Mouse (Mus musculus) cerebellum, postnatal 14 days (tissue): Measurements from ENCODE around the gene Scly.

Source experiments
- DNase-seq, 2 experiments: peaks; one replicate each; pipeline ENCODE4 v3.0.0; 2021; ENCODE audit warnings: mixed read lengths in 2 of 2

Scly gene

DNA sequence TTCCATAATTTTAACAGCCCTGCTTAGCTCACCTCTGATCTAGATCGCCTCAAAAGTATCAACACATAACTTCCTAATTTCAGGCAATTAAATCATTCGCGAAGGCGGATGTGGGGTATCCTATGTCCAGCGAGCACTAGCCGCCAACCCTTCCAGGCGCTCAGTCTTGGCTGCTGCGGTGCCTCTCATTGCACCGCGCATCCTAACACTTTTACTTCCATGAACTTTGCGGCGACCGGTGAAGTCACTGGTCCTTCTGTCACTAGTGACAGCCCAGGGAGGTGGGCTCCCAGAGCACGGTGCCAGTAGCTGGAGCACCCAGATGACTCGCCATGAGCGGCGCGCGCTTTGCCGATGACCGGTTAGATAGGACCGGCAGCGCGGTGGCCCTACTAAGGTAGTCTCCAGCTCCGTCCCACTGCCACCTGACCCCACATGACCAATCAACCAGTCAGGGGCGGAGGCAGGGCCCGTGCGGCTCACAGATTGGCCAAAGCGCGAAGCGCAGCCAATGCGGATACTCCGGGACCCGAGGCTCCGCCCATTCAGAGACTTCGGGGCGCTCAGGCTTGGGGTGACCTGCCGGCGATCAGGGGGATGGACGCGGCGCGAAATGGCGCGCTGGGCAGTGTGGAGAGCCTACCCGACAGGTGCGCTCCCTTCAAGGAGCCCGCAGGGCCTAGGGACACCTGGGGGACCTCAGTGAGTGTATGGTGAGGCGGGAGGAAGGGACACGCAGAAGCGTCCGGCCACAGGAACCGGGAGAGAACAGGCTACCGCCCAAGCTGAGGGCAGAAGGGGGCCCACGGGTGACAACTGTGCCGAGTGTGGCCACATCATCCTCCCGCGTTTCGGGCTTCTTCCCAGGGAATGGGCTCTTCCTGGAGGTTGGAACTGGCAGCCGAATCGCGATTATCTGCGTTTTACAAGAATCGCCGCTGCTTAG, at the start of gene Scly:
Scly (plus strand) TSS at position 540 of the 946 bp plus-strand sequence.
- peak; percentile 94 to 96 for DNase-seq

- DNase-seq: peak; percentile 15 to 20
Observed at GRCm38 (mm10) chr1:91248970-91249369, 49.2 kb upstream of the Scly start.

DNA sequence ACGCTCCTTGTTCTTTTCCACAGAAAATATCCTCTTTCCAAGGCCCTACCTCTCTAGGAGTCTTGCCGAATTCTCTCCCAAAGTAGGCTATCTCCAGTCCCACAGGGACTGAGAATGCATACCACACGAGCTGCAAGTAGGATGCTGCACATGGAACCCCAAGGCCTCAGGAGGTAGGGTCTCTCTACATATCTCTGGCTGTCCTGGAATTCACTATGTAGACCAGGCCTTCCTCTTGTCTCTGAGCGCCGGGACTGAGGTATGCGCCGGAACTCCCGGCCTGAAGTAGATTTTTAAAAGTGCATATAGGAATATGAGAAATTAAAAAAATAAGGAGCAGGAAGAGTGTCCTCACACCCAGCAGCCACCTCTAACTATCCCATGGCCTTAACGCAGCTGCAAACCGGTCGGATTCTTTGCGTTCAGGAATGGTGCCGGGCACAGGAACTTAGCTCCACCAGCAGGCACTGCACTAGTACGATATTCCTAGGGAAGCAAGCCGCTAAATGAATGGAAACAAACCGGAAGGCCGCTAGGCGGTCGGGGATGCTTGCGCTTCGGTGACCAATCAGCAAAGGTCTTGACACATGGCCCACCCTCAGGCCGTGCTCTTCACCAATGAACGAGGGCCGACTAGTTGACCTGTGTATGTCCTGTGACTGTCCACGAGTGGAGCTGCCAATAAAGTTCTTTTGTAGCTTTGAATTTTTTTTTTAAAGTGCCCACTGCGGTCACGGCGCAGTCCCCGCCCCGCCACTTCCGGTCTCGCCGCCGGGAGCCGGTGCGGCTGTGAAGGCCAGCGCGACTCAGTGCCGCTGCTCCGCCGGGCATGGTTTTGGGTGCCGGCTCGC, 48.3 kb upstream of the Scly start, which contains the start of gene Ube2f:
Ube2f (plus strand) TSS at position 741 of the 851 bp plus-strand sequence.
- DNase-seq: peak; percentile 94

GRCm38 (mm10) chr1:91250415-91251147, 47.6 kb upstream of the Scly start:
- peak; percentile 45 to 53 for DNase-seq

DNA sequence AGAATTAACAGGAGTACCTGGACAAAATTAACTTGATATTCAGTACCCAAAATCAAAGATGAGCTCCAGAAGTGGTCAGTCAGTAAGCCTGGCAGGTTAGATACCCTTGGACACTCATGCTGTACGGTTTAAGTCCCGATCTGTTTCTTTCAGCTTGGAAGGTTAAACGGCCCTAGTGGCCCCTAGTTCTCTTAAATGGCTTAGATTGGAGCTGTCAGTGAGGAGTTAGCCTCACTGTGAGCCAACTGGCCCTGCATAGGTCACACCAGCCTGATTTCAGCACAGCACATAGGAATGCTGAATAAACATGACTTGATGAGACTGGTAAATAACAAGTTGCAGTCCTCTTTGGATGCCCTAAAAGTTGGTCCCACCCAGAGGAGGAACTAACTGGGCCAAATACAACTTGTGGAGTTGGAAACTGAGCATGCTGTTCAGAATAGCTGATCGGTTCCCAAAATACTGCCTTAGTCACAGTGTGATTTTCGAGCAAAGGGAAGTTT, 46.9 kb upstream of the Scly start:
- peak in 1 of 2 experiments; percentile 22 for DNase-seq

DNA sequence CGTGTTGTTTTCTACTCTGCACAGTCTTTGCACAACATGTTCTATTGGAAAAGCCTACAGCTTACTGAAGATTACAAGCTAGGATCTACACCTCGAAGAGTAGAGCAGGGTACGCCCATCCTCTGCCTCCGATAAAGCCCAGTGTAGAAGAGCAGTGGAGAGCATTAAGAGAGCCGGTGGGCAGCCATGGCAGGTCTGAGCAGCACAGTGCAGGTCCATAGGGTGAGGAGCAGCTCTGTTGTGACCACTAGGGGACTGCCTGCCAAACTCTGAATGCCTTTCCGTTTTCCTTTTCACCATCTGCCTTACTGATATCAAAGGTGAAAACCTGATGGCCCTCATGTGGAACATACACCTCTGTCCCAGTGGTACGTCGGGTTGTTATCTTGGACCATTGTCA, 46.2 kb upstream of the Scly start:
- DNase-seq: no peak

- DNase-seq: no peak
Observed at GRCm38 (mm10) chr1:91257918-91258317, 40.2 kb upstream of the Scly start.

GRCm38 (mm10) chr1:91259794-91260193, 38.3 kb upstream of the Scly start:
- DNase-seq: no peak

DNA sequence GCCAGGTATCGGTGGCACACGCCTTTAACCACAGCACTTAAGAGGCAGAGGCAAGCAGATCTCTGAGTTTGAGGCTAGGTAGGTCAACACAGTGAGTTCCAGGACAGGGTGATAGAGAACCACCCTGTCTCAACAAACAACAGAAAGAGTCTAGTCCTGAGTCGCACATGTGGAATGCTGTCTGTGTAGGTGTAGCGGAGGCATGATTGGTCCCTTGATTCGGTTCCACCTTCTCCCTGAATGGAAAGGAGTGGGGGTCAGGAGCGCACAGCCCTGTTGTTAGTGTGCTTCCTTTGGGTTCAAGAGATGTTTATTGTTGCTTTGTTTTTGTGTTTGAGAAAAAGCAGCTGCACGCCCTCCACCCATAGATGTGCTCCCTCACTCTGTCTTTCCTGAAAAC, 35.6 kb upstream of the Scly start:
- DNase-seq: no peak

- DNase-seq: no peak
Observed at GRCm38 (mm10) chr1:91272260-91272659, 25.9 kb upstream of the Scly start.

DNA sequence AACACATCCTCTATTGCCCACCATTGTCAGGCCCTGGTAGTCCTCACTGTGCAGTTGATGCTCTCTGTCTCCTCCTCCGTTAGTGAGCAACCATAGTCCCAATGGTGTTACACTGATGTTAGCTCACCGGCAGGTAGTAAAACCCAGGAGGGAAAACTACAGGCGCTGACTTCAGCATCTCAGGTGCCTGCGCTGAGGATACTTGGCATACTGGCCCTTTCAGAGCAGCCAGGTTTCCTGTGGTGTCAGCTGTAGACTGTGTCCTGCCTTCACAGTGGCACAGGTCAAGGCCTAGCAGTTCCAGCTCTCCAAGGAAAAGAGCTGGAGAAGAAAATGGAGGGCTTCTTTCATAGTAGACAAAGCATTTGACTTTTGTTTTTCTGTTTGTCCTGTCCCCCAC, 21.6 kb upstream of the Scly start:
- no peak for DNase-seq

DNA sequence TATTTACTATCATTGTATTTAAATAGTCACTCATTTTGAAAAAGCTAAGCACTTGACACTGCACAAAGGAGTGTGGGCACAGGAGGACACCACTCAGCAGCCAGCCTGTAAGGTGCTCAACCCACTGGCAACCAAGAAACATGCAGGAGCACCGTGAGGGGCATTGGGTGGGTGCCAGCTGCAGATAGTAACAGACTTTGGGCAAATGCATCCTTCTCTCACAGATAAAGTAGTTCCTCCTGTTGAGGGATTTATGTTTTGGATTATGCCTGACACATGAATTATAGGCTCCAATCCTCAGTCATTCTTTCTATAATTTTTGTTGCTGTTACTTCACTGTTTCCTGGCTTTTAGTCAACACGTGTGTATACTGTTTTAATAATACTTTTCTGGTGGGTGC, 20.7 kb upstream of the Scly start:
- DNase-seq: no peak

DNA sequence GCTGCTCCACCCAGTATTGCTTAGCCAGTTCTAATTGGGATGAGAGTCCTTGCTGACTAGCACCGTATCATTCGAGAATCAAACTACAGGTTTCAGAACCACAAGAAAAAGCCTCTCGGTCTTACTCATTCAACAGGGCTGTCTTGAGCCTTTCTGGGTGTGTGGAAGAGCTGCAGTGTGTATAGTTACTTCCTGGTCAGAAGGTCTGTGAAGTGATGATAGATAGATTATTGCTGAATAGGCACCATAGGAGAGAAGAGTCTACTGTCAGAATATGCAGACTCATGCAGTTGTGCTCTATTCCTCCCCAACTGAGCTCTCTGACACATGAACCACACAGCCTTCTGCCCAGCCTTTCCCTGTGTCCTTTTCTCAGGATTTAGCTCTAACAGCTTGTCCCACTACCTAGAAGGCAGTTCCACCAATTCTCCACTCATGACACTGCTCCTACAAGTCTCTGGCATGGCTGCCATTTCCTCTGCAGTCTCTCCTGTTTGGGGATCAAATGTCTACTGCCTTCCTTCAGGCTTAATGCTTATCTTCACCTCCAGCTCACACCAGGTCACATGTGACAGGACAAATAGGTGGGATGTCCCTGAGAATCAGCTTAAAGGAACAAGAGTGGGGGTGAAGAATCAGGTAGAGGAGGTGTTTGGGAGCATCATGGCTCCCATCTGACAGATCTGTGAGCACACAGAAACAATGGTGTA, 19.6 kb upstream of the Scly start:
- DNase-seq: no peak

DNA sequence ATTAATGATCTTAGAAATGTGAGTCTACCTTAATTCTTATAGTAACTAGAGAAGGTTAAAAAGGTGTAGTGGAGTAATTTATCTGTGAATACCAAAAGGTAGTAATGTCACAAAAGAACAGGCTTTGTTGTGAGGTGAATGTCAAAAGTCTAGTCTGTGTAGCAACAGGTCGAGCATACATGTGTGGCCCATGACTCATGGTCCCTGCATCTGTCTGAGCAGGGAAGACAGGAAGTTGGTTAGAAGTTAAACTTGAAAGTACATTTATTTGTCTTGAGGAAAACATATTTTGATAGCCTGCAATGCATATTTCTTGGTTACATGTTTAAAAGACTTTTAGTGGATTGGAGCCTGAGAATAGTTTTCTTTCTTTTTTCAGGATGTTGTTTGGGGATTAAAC, 19.0 kb upstream of the Scly start:
- DNase-seq: no peak

- no peak for DNase-seq
Observed at GRCm38 (mm10) chr1:91282582-91282981, 15.6 kb upstream of the Scly start.

- no peak for DNase-seq
Observed at GRCm38 (mm10) chr1:91289375-91289774, 8.8 kb upstream of the Scly start.

- DNase-seq: no peak
Observed at GRCm38 (mm10) chr1:91292101-91292825, 5.9 kb upstream of the Scly start.

DNA sequence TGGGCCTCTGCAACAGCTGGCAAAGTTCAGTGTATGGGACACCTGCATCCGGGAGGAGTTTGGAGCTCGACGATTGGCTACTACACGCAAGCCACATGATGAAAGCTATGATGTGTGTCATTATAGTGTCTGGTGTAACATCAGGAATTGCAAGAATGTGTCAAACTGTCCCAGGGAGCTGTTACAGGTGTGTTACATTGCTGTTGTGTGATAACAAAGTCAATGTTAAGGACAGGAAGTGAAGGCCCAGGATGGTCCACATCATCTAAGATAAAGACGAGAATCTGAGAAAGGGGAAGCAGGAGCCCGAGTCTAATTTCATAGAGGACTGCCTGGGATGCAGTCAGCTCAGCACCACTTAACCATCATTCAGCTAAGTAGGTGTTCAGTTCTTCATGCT, 2.6 kb upstream of the Scly start:
- DNase-seq: no peak

DNA sequence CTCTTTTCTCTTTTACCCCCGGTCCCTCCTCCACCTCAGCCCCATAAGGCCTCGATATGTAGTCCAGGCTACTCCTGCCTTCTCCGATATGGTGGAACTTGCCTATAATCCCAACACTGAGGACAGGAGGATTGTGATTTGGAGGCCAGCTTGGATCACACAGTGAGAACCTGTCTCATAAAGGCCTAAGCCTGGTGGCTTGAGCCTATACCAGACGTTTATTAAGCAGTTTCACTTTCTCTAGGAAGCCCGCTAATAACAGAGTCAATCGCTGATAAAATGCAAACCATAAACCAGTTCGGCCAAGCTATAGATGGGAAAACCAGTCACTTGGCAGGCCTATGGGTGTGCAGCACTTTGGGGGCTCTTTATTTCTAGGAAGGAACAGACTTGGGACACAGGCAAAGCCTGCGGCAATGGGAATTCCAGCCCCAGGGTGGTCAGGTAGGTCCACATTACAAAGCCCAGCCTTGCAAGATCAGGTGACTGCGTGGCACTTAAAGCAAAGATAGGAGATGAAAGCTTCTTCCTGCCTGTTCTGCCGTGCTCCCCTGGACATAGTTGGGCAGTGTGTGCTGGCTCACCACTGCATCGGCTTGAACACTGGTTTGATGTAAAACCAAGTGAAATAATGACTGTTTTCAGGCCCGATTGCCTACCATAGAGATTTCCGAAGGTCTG, 1.0 kb downstream of the Scly start:
- DNase-seq: no peak

DNA sequence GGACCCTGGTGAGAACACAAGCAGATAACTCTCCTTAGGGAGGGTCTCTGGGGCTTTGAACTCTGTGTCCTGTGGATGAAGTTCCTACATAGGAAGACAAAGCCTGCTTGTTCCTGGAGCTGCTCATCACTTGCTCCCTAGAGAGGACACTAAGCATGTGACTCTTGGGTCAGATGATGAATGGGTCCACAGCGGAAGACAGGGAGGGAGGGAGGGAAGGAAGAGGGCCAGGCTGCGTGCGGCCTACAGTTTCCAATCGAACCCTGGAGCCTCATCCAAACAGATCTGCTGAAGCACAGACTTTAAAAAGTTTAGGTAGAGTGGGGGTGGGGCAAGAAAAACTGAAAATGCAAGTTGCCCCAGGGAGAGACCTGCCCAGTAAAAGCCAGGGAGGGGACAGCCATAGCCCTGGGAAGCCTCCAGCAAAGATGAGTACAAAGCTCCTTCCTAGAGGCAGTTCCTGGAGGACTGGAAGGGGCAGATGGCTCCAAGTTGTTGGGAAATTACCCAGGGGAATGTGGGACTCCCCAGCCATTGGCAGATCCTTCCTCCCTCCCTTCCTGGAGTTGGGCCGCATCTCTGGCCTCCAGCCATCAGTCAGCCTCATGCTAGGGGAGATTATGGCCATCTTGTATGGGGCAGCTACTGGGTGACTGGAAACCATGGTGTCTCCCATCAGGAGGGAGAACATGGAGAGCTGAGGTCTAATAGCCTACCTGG, 1.7 kb downstream of the Scly start:
- peak; percentile 38 to 55 for DNase-seq
